Mouse (Mus musculus) midbrain, embryonic 14.5 days (tissue): ENCODE measurements at regions not wholly inside any gene's neighbourhood (a gene's known extent, or its start where the extent isn't known, plus 50 kb on each side); places are given as distances from the start of the nearest gene placed in this dataset.

Source experiments
- ATAC-seq: fragments of 200-750 bp; cut with Nextera tagmentation; 2 replicates; pipeline ENCODE4 v1.8.0; 2017; ENCODE audit warnings: moderate number of reproducible peaks, moderate library complexity; ENCODE audit not compliant: low FRiP score, low TSS enrichment
- DNase-seq: peaks from one replicate; pipeline ENCODE4 v3.0.0-alpha.2; 2015
- H3K27ac ChIP-seq: fragments of 300-500 bp; sonication (generic); replicated peaks from 2 replicates; pipeline ENCODE4 v1.5.1; 2014; ENCODE audit warnings: mild to moderate bottlenecking, low read depth, low read length, moderate library complexity
- H3K27me3 ChIP-seq: fragments of 300-500 bp; sonication (generic); 2 replicates; pipeline ENCODE4 v1.6.1; 2014; ENCODE audit warnings: low read length, control low read depth, mixed read lengths; ENCODE audit not compliant: control insufficient read depth, insufficient read depth
- H3K36me3 ChIP-seq: fragments of 300-500 bp; sonication (generic); 2 replicates; pipeline ENCODE4 v1.6.1; 2014; ENCODE audit warnings: low read length, control low read depth; ENCODE audit not compliant: control insufficient read depth, insufficient read depth
- H3K4me1 ChIP-seq: fragments of 300-500 bp; sonication (generic); 2 replicates; pipeline ENCODE4 v1.6.1; 2014; ENCODE audit warnings: mild to moderate bottlenecking, antibody characterized with exemption, low read length, control low read depth; ENCODE audit not compliant: control insufficient read depth, insufficient read depth
- H3K4me2 ChIP-seq: fragments of 300-500 bp; sonication (generic); 2 replicates; pipeline ENCODE4 v1.6.1; 2014; ENCODE audit warnings: mild to moderate bottlenecking, low read length, moderate library complexity
- H3K4me3 ChIP-seq: fragments of 300-500 bp; sonication (generic); replicated peaks from 2 replicates; pipeline ENCODE4 v1.5.1; 2014; ENCODE audit warnings: low read depth, low read length
- H3K9ac ChIP-seq: fragments of 300-500 bp; sonication (generic); replicated peaks from 2 replicates; pipeline ENCODE4 v1.6.1; 2014; ENCODE audit warnings: mild to moderate bottlenecking, low read length, moderate library complexity
- H3K9me3 ChIP-seq: fragments of 300-500 bp; sonication (generic); 2 replicates; pipeline ENCODE4 v1.6.1; 2016; ENCODE audit warnings: low read length, control low read depth, mixed read lengths; ENCODE audit not compliant: control insufficient read depth
- WGBS: fragments of 180-500 bp; shearing (Covaris S2); extraction: QIAGEN DNeasy Blood & Tissue Kit; methylation state at CpG from one replicate; pipeline ENCODE4 v1.1.7; 2014; 5-methylcytosine and 5-hydroxymethylcytosine counted together

DNA sequence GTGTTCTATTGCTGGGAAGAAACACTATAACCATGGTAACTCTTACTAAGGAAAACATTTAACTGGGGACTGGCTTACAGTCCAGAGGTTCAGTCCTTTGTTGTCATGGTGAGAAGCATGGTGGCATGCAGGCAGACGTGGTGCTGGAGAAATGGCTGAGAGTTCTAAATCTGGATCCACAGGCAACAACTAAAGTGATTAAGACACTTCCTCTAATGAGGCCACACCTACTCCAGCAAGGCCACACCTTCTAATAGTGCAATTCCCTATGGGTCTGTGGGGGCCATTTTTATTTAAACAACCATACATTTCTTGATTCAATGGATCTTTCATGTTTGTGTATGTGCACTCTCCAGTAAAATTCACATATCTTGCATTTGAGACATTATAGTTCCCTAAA is 151.4 kb upstream of the Ankrd55 start:
- Histone ChIP-seq H3K9ac (no peak overlapping the region), H3K4me2 (no peak overlapping the region), H3K4me1 (no peaks in the 10 kb centered on the region), H3K27ac (no peak overlapping the region), H3K36me3 (no peaks in the 10 kb centered on the region), H3K4me3 (no peak overlapping the region), H3K27me3 (no peaks in the 10 kb centered on the region), H3K9me3 (no peaks in the 10 kb centered on the region)
- ATAC-seq = no peak
- 9% methylated on average over 1 of the region's 1 CpGs for WGBS
- no peak for DNase-seq

DNA sequence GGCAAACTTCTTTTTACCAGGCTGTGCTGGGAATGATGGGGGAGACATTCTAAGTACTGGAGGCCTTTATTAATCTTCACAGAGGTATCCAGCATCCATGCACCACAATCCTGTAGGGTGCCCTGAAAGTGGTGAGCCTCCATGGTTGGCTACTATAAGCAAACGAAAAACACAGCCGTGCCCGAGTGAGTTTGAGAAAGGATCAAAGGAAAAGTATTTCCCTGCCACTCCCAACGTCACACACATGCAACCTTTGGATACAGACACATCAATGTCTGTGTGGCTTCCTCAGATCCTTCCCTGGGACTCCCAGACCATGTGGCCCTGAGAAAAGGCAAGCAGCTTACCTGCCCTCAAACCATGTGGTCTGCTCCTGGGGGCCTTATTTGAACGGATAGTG is 147.4 kb upstream of the Ankrd55 start:
- 60% methylated on average over 5 of the region's 5 CpGs for WGBS
- H3K9ac ChIP-seq = no peak overlapping the region
- no peak for ATAC-seq

GRCm38 (mm10) chr13:112144393-112145348 is 143.6 kb upstream of the Ankrd55 start:
- no peaks in the 10 kb centered on the region for H3K4me1 ChIP-seq
- H3K36me3 ChIP-seq = no peaks in the 10 kb centered on the region
- no peak overlapping the region for H3K4me2 ChIP-seq
- no peaks in the 10 kb centered on the region for H3K27me3 ChIP-seq
- H3K4me3 ChIP-seq = no peak overlapping the region
- H3K9ac ChIP-seq = no peak overlapping the region
- no peaks in the 10 kb centered on the region for H3K9me3 ChIP-seq
- no peak overlapping the region for H3K27ac ChIP-seq
- WGBS = 76% methylated on average over 7 of the region's 7 CpGs
- ATAC-seq = no peak
- DNase-seq = no peak

More for the DNA sequence above, 147.4 kb upstream of the Ankrd55 start:
- Histone ChIP-seq H3K27ac (no peak overlapping the region), H3K36me3 (no peaks in the 10 kb centered on the region), H3K4me2 (no peak overlapping the region), H3K4me1 (no peaks in the 10 kb centered on the region), H3K4me3 (no peak overlapping the region), H3K27me3 (no peaks in the 10 kb centered on the region), H3K9me3 (no peaks in the 10 kb centered on the region)
- DNase-seq = no peak

DNA sequence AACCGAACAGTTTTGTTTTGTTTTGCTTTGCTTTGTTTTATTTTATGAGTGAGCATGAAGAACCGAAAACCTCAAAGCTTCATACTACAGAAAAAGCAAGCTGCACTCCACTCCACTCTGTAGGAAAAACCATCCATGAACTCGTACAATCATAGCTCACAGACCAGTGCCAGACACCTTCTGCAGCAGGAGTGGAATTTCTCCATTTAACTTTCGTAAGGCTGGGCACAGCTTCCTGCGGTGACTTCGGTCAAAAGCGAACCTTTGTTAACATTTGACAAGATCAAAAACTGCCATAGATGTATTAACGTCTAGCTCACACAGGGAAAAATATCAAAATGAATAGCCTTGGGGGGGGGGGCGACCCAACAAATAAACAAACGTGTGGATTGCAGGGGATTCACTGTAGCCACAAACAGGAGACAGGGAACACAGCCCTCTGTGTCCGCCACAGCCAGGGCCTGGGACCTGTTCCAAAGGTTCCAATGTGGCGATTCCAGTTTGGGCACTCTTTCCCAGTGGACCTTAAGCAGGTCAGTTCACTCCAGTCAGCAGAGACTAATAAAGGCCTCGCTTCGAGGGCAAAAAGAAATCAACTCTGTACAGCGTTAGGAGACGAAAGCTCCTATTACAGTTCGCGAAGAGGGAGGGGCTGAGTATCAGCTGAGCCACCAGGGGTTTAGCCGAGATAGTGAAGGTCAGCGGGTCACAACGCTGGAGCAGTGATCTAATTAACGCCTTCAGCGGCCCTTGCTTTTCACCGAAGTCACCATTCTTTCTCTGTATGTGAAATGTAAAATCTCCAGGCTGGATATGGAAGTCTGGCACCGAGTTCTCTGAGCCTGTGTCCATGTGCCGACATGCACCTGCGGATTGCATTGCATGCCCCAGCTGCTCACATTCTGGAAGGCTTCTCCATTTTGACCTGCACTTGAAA is 135.4 kb upstream of the Ankrd55 start:
- peak overlapping the region; percentile 37 for H3K4me2 ChIP-seq
- H3K4me3 ChIP-seq = no peak overlapping the region
- H3K9me3 ChIP-seq = no peaks in the 10 kb centered on the region
- no peak for ATAC-seq
- no peak overlapping the region for H3K27ac ChIP-seq
- no peaks in the 10 kb centered on the region for H3K36me3 ChIP-seq
- DNase-seq = peak; percentile 47
- no peaks in the 10 kb centered on the region for H3K27me3 ChIP-seq
- no peak overlapping the region for H3K9ac ChIP-seq
- peaks cover 13% of the 10 kb centered on the region for H3K4me1 ChIP-seq
- 21% methylated on average over 27 of the region's 27 CpGs for WGBS

DNA sequence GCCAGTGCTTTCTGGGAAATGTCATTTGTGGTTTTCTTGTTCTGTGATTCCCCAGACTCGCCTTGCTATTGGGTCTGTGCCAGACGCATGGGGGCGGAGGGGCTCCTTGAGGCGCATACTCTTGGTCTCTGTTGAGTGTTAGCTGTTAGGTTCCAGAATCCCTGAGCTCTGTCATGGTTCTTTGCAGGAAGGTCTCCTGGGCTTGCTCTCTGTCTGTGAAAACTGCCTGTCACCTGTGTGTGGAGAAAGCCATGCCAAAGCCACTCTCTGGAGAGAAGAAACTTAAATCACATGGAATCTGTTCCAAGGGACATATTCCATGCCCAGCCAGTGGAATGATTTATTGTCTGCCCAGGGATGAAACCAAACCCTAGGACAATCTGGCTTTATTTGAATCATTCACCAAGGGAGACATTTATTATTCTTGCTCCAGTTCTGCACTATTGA is 134.5 kb upstream of the Ankrd55 start:
- Histone ChIP-seq H3K27ac (no peak overlapping the region), H3K27me3 (no peaks in the 10 kb centered on the region), H3K4me2 (no peak overlapping the region), H3K9ac (no peak overlapping the region), H3K4me1 (peaks cover 13% of the 10 kb centered on the region), H3K4me3 (no peak overlapping the region), H3K9me3 (no peaks in the 10 kb centered on the region), H3K36me3 (no peaks in the 10 kb centered on the region)
- peak; percentile 8 for DNase-seq
- no peak for ATAC-seq
- 59% methylated on average over 4 of the region's 4 CpGs for WGBS

- H3K9me3 ChIP-seq = no peaks in the 10 kb centered on the region
- WGBS = 61% methylated on average over 9 of the region's 9 CpGs
- H3K36me3 ChIP-seq = no peaks in the 10 kb centered on the region
- no peaks in the 10 kb centered on the region for H3K27me3 ChIP-seq
- DNase-seq = no peak
- peak; percentile 73 for ATAC-seq
- H3K4me1 ChIP-seq = peaks cover 14% of the 10 kb centered on the region
- no peak overlapping the region for H3K4me3 ChIP-seq
- peak overlapping the region; percentile 41; the same call in 1 of the 2 replicates for H3K27ac ChIP-seq
- no peak overlapping the region for H3K9ac ChIP-seq
- H3K4me2 ChIP-seq = no peak overlapping the region
Observed at GRCm38 (mm10) chr13:112159430-112160172, 128.7 kb upstream of the Ankrd55 start.

DNA sequence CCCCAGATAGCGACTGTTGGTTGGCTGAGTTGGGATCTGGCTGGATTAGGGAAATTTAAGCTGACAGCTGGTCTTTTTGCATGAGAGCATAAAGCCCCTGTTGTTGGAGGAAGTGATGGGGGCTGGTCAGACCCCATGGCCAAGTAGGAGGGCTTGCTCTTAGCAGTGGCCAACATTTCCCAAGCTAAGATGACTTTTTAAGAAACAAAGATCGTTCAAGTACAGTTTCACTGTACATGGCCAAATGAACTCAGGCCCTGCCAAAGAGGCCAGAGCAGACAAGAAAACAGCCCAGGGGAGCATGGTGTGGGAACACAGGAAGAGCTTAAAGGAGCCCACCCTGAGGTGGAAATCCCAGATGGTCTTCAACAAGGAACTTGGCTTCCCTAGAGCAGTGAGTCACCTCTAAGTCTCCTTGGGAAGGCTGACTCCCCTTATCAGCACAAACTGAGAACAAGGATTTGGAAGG is 128.0 kb upstream of the Ankrd55 start:
- Histone ChIP-seq H3K27ac (no peak overlapping the region), H3K36me3 (no peaks in the 10 kb centered on the region), H3K9me3 (no peaks in the 10 kb centered on the region), H3K4me3 (no peak overlapping the region), H3K4me2 (no peak overlapping the region), H3K9ac (no peak overlapping the region), H3K27me3 (no peaks in the 10 kb centered on the region), H3K4me1 (peaks cover 14% of the 10 kb centered on the region)
- 17% methylated on average over 2 of the region's 2 CpGs for WGBS
- ATAC-seq (peak; percentile 68), DNase-seq (peak; percentile 69)

- DNase-seq (peak; percentile 20), ATAC-seq (no peak)
- Histone ChIP-seq H3K9me3 (no peaks in the 10 kb centered on the region), H3K9ac (no peak overlapping the region), H3K4me2 (no peak overlapping the region), H3K36me3 (no peaks in the 10 kb centered on the region), H3K4me3 (no peak overlapping the region), H3K4me1 (peaks cover 14% of the 10 kb centered on the region), H3K27me3 (no peaks in the 10 kb centered on the region), H3K27ac (no peak overlapping the region)
- 55% methylated on average over 2 of the region's 2 CpGs for WGBS
Observed at GRCm38 (mm10) chr13:112160726-112161125, 127.5 kb upstream of the Ankrd55 start.
